Mouse (Mus musculus) bone marrow, adult 2 months (tissue): ENCODE measurements around the gene Gm20518.

Source experiments
- CTCF ChIP-seq: fragments of 200-500 bp; IDR thresholded peaks from 2 replicates; pipeline ENCODE4 v1.5.1; 2011; ENCODE audit warnings: low read length, control low read depth; ENCODE audit not compliant: control insufficient read depth, insufficient read depth
- POLR2A ChIP-seq: fragments of 200-500 bp; IDR thresholded peaks from 2 replicates; pipeline ENCODE4 v1.6.1; 2011; ENCODE audit warnings: low read depth, mild to moderate bottlenecking, control low read depth, low read length, borderline replicate concordance; ENCODE audit not compliant: control insufficient read depth

GRCm38 (mm10) chr16:17826500-17826899, 65.0 kb downstream of the Gm20518 start:
- no peak for TF ChIP-seq CTCF
- TF ChIP-seq POLR2A: no peak
